Mouse (Mus musculus): ENCODE results near the gene Ppp1r15b. TPM values are rescaled to one million over a fixed set of nuclear protein-coding genes. Genes with fewer than 3 reads are reported as not detected.
A peak's percentile ranks its signal among the peaks of the same experiment; 100 is the strongest.

Gene Ppp1r15b
- total RNA-seq (2021) = 10 to 100 TPM; 14.5 to 17.3 TPM
- long read RNA-seq, experiment 1, partial matches to known transcripts = 0 of 1 reads
- long read RNA-seq, experiment 1, other reads (novel, unspliced or antisense) = 1 of 1 reads
- long read RNA-seq, experiment 2, full-length matches to known transcripts = 7 of 11 reads
- long read RNA-seq, experiment 2, partial matches to known transcripts = 0 of 11 reads
- long read RNA-seq, experiment 2, other reads (novel, unspliced or antisense) = 4 of 11 reads

- DNase-seq = peak; percentile 100
Measured at GRCm38 (mm10) chr1:133130638-133131560, at the start of gene Ppp1r15b. Ppp1r15b (plus strand) TSS chr1:133131143.

- no peak for DNase-seq
Measured at GRCm38 (mm10) chr1:133083003-133083546, 47.9 kb upstream of the Ppp1r15b start.

GRCm38 (mm10) chr1:133083942-133084625, 46.9 kb upstream of the Ppp1r15b start:
- DNase-seq = peak; percentile 79

- DNase-seq = no peak
Measured at GRCm38 (mm10) chr1:133084708-133085416, 46.1 kb upstream of the Ppp1r15b start.

GRCm38 (mm10) chr1:133085417-133085742, 45.6 kb upstream of the Ppp1r15b start:
- no peak for DNase-seq

GRCm38 (mm10) chr1:133086804-133087203, 44.1 kb upstream of the Ppp1r15b start:
- DNase-seq = no peak

- peak; percentile 46 for DNase-seq
Measured at GRCm38 (mm10) chr1:133087206-133087905, 43.6 kb upstream of the Ppp1r15b start.

GRCm38 (mm10) chr1:133088196-133088595, 42.7 kb upstream of the Ppp1r15b start:
- no peak for DNase-seq

GRCm38 (mm10) chr1:133089415-133089814, 41.5 kb upstream of the Ppp1r15b start:
- DNase-seq = no peak

GRCm38 (mm10) chr1:133090641-133091040, 40.3 kb upstream of the Ppp1r15b start:
- no peak for DNase-seq

- no peak for DNase-seq
Measured at GRCm38 (mm10) chr1:133091483-133091882, 39.5 kb upstream of the Ppp1r15b start.

GRCm38 (mm10) chr1:133093719-133094118, 37.2 kb upstream of the Ppp1r15b start:
- no peak for DNase-seq

- peak; percentile 48 for DNase-seq
Measured at GRCm38 (mm10) chr1:133100980-133101798, 29.8 kb upstream of the Ppp1r15b start.

- DNase-seq = no peak
Measured at GRCm38 (mm10) chr1:133102108-133102507, 28.8 kb upstream of the Ppp1r15b start.

- no peak for DNase-seq
Measured at GRCm38 (mm10) chr1:133103315-133103714, 27.6 kb upstream of the Ppp1r15b start.

- no peak for DNase-seq
Measured at GRCm38 (mm10) chr1:133103871-133104270, 27.1 kb upstream of the Ppp1r15b start.

- DNase-seq = no peak
Measured at GRCm38 (mm10) chr1:133116108-133116507, 14.8 kb upstream of the Ppp1r15b start.

- no peak for DNase-seq
Measured at GRCm38 (mm10) chr1:133118127-133118526, 12.8 kb upstream of the Ppp1r15b start.

- DNase-seq = no peak
Measured at GRCm38 (mm10) chr1:133118844-133119243, 12.1 kb upstream of the Ppp1r15b start.

Data from gastrocnemius, postnatal 25 days (tissue).